Mouse (Mus musculus) intestine, postnatal 0 days (tissue): ENCODE measurements around the gene Cdc42se2. TPM values are rescaled to one million over a fixed set of nuclear protein-coding genes. Genes with fewer than 3 reads are reported as not detected.
A peak's percentile ranks its signal among the peaks of the same experiment; 100 is the strongest.

Experiments used
- ATAC-seq: fragments of 200-750 bp; cut with Nextera tagmentation; 2 replicates; pipeline ENCODE4 v1.8.0; 2017; ENCODE audit warnings: mild to moderate bottlenecking, moderate TSS enrichment, moderate library complexity
- H3K27ac ChIP-seq: fragments of 300-500 bp; sonication (generic); 2 replicates; pipeline ENCODE4 v1.5.1; 2014; ENCODE audit warnings: mild to moderate bottlenecking, low read depth, low read length, moderate library complexity
- H3K27me3 ChIP-seq: fragments of 300-500 bp; sonication (generic); replicated peaks from 2 replicates; pipeline ENCODE4 v1.6.1; 2014; ENCODE audit warnings: low read length, mixed read lengths; ENCODE audit not compliant: control insufficient read depth, insufficient read depth
- H3K36me3 ChIP-seq: fragments of 300-500 bp; sonication (generic); 2 replicates; pipeline ENCODE4 v1.6.1; 2014; ENCODE audit warnings: mild to moderate bottlenecking, moderate library complexity; ENCODE audit not compliant: control insufficient read depth, insufficient read depth
- H3K4me1 ChIP-seq: fragments of 300-500 bp; sonication (generic); replicated peaks from 2 replicates; pipeline ENCODE4 v1.6.1; 2014; ENCODE audit warnings: antibody characterized with exemption, low read length, mixed read lengths; ENCODE audit not compliant: control insufficient read depth, insufficient read depth
- H3K4me2 ChIP-seq: fragments of 300-500 bp; sonication (generic); replicated peaks from 2 replicates; pipeline ENCODE4 v1.6.1; 2014; ENCODE audit warnings: low read depth, mild to moderate bottlenecking, moderate library complexity
- H3K4me3 ChIP-seq: fragments of 300-500 bp; sonication (generic); 2 replicates; pipeline ENCODE4 v1.5.1; 2014; ENCODE audit warnings: low read depth, low read length
- H3K9ac ChIP-seq: fragments of 300-500 bp; sonication (generic); 2 replicates; pipeline ENCODE4 v1.6.1; 2014; ENCODE audit warnings: mild to moderate bottlenecking, low read depth, low read length
- H3K9me3 ChIP-seq: fragments of 300-500 bp; sonication (generic); 2 replicates; pipeline ENCODE4 v1.6.1; 2016; ENCODE audit warnings: mixed run types; ENCODE audit not compliant: control insufficient read depth
- CTCF ChIP-seq: sonication (generic); IDR thresholded peaks from 2 replicates; pipeline ENCODE4 v1.5.1; 2016; ENCODE audit warnings: low read depth, mild to moderate bottlenecking, control low read depth, antibody characterized with exemption, moderate library complexity
- WGBS: fragments of 180-500 bp; shearing (Covaris S2); extraction: QIAGEN DNeasy Blood & Tissue Kit; methylation state at CpG from one replicate; pipeline ENCODE4 v1.1.7; 2014; 5-methylcytosine and 5-hydroxymethylcytosine counted together
- polyA plus RNA-seq: library from polyadenylated mRNA; unstranded; fragments of >200 nt; fragmentation: Nextera tagmentation; extraction: Ambion mirVana; gene quantifications from 2 replicates; pipeline ENCODE4 v1.2.1, GENCODE M21; 2015

Cdc42se2 gene
- polyA plus RNA-seq, 1 experiment from 2014 or later = 58.8 TPM

GRCm38 (mm10) chr11:54729311-54729710 is 58.2 kb downstream of the Cdc42se2 start:
- no peak overlapping the region for H3K4me2 ChIP-seq
- H3K4me3 ChIP-seq = no peak overlapping the region
- H3K27me3 ChIP-seq = no peaks in the 10 kb centered on the region
- H3K27ac ChIP-seq = no peak overlapping the region
- TF ChIP-seq CTCF = no peak
- 83% methylated on average over 3 of the region's 3 CpGs for WGBS
- ATAC-seq = no peak
- no peaks in the 10 kb centered on the region for H3K4me1 ChIP-seq
- H3K36me3 ChIP-seq = peaks cover 4% of the 10 kb centered on the region
- H3K9ac ChIP-seq = no peak overlapping the region
- H3K9me3 ChIP-seq = no peaks in the 10 kb centered on the region

- Histone ChIP-seq H3K4me2 (no peak overlapping the region), H3K27me3 (no peaks in the 10 kb centered on the region), H3K9ac (no peak overlapping the region), H3K27ac (no peak overlapping the region), H3K4me1 (no peaks in the 10 kb centered on the region), H3K36me3 (peaks cover 4% of the 10 kb centered on the region), H3K9me3 (no peaks in the 10 kb centered on the region), H3K4me3 (no peak overlapping the region)
- TF ChIP-seq CTCF = no peak
- 93% methylated on average over 2 of the region's 2 CpGs for WGBS
- no peak for ATAC-seq
These were observed 59.1 kb downstream of the Cdc42se2 start for GRCm38 (mm10) chr11:54728371-54728770.

DNA sequence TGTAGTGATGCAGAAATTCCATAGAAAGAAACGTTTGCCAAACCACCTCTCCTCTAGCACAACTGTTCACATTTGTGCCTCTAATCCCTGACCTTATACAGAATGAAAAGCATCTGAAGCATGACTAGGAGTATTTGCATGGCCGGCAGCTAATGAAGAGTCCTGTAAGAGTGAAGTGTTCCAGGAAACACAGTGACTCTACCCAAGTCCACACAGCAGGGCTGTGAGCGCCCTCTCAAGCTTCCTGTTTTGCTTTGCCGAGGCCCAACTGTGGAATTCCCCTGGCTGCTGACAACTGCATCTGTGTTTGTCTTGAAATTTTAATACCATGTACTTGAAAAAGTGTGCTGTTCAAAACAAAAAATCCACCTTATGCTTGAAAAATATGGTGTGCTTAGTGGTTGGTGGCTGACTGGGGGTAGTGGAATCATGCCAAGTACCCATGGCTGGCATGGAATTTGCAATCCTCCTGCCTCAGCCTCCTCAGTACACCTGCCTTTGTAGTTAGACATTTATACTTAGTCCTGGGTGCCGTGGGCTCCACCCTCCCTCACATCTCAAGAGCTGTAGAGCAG is 60.1 kb downstream of the Cdc42se2 start:
- Histone ChIP-seq H3K36me3 (peaks cover 12% of the 10 kb centered on the region), H3K9me3 (no peaks in the 10 kb centered on the region), H3K27ac (peak overlapping the region; percentile 37; the same call in 1 of the 2 replicates), H3K4me1 (no peaks in the 10 kb centered on the region), H3K9ac (no peak overlapping the region), H3K4me3 (no peak overlapping the region), H3K4me2 (no peak overlapping the region), H3K27me3 (no peaks in the 10 kb centered on the region)
- peak; percentile 23; the same call in 1 of the 2 replicates for TF ChIP-seq CTCF
- no peak for ATAC-seq
- 60% methylated on average over 5 of the region's 5 CpGs for WGBS

- TF ChIP-seq CTCF = peak; percentile 38
- Histone ChIP-seq H3K9ac (no peak overlapping the region), H3K36me3 (peaks cover 20% of the 10 kb centered on the region), H3K4me1 (no peaks in the 10 kb centered on the region), H3K27me3 (no peaks in the 10 kb centered on the region), H3K9me3 (no peaks in the 10 kb centered on the region), H3K4me3 (no peak overlapping the region), H3K27ac (no peak overlapping the region), H3K4me2 (no peak overlapping the region)
- 75% methylated on average over 3 of the region's 3 CpGs for WGBS
- ATAC-seq = peak; percentile 57; the same call in 1 of the 2 replicates
These were observed 60.9 kb downstream of the Cdc42se2 start for GRCm38 (mm10) chr11:54726571-54727062.

- WGBS = 84% methylated on average over 4 of the region's 4 CpGs
- Histone ChIP-seq H3K4me1 (no peaks in the 10 kb centered on the region), H3K9me3 (no peaks in the 10 kb centered on the region), H3K4me3 (no peak overlapping the region), H3K27me3 (no peaks in the 10 kb centered on the region), H3K36me3 (peaks cover 38% of the 10 kb centered on the region), H3K4me2 (no peak overlapping the region), H3K27ac (no peak overlapping the region), H3K9ac (no peak overlapping the region)
- ATAC-seq = no peak
- no peak for TF ChIP-seq CTCF
These were observed 63.0 kb downstream of the Cdc42se2 start for GRCm38 (mm10) chr11:54724353-54725034.

DNA sequence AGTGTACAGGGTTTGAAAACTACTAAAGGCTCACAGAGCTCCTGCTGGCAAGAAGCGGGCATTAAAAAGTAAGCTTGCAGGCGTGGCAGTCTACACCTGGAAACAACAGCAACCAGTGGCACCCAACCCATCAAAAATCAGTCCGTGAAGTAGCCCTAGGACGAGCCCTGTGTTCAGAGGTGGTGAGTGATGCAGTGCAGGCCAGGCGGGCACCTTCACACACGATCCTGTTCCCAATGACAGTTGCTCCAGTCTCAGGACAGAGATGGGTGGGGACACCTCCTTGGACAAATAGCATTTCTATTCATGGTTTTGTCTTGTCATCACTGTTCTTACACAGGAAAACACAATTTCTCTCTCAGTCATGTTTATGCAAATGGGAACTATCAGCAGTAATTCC is 65.4 kb downstream of the Cdc42se2 start:
- Histone ChIP-seq H3K4me2 (no peak overlapping the region), H3K9me3 (no peaks in the 10 kb centered on the region), H3K9ac (no peak overlapping the region), H3K27ac (no peak overlapping the region), H3K27me3 (no peaks in the 10 kb centered on the region), H3K36me3 (peaks cover 52% of the 10 kb centered on the region), H3K4me3 (no peak overlapping the region), H3K4me1 (no peaks in the 10 kb centered on the region)
- 88% methylated on average over 6 of the region's 6 CpGs for WGBS
- ATAC-seq = no peak
- no peak for TF ChIP-seq CTCF
